Mouse (Mus musculus): Measurements from ENCODE around the gene Olfr545.
"Not testable (repeated sequence)": the region's sequence is repeated elsewhere in the genome, so short reads cannot be mapped to it uniquely, and the experiment has no call there.

Gene Olfr545

GRCm38 (mm10) chr7:102499473-102499872, at the start of gene Olfr545:
Gene Olfr545 (minus strand): TSS chr7:102499573.
- no peak for DNase-seq (ENCODE audit: extremely low spot score)

- no peak for DNase-seq (ENCODE audit: extremely low spot score)
Observed at GRCm38 (mm10) chr7:102541251-102541650, 41.9 kb upstream of the Olfr545 start.

GRCm38 (mm10) chr7:102540596-102540995, 41.2 kb upstream of the Olfr545 start, which contains the start of gene Olfr548-ps1:
Gene Olfr548-ps1 (plus strand): TSS chr7:102540896.
- DNase-seq (ENCODE audit: extremely low spot score), result no peak

- DNase-seq (ENCODE audit: extremely low spot score), result no peak
Observed at GRCm38 (mm10) chr7:102534449-102534848, 35.1 kb upstream of the Olfr545 start, which contains the start of gene Olfr547. Gene Olfr547 (plus strand): TSS chr7:102534749.

GRCm38 (mm10) chr7:102529052-102529451, 29.7 kb upstream of the Olfr545 start:
- no peak for DNase-seq (ENCODE audit: extremely low spot score)

GRCm38 (mm10) chr7:102517051-102517335, 17.6 kb upstream of the Olfr545 start:
- DNase-seq (ENCODE audit: extremely low spot score), result no peak

GRCm38 (mm10) chr7:102516261-102517050, 17.1 kb upstream of the Olfr545 start:
- DNase-seq (ENCODE audit: extremely low spot score), result no peak

GRCm38 (mm10) chr7:102514144-102514543, 14.8 kb upstream of the Olfr545 start:
- DNase-seq (ENCODE audit: extremely low spot score), result no peak

GRCm38 (mm10) chr7:102512814-102513435, 13.6 kb upstream of the Olfr545 start:
- peak; percentile 88 for DNase-seq (ENCODE audit: extremely low spot score)

GRCm38 (mm10) chr7:102511927-102512326, 12.6 kb upstream of the Olfr545 start:
- DNase-seq (ENCODE audit: extremely low spot score), result no peak

- DNase-seq (ENCODE audit: extremely low spot score), result no peak
Observed at GRCm38 (mm10) chr7:102509726-102510125, 10.4 kb upstream of the Olfr545 start.

GRCm38 (mm10) chr7:102508666-102509065, 9.3 kb upstream of the Olfr545 start:
- DNase-seq (ENCODE audit: extremely low spot score), result no peak

- no peak for DNase-seq (ENCODE audit: extremely low spot score)
Observed at GRCm38 (mm10) chr7:102508066-102508465, 8.7 kb upstream of the Olfr545 start.

GRCm38 (mm10) chr7:102506848-102507247, 7.5 kb upstream of the Olfr545 start:
- peak; percentile 72 for DNase-seq (ENCODE audit: extremely low spot score)

- no peak for DNase-seq (ENCODE audit: extremely low spot score)
Observed at GRCm38 (mm10) chr7:102501986-102502385, 2.6 kb upstream of the Olfr545 start.

GRCm38 (mm10) chr7:102494416-102494815, 5.0 kb downstream of the Olfr545 start:
- DNase-seq (ENCODE audit: extremely low spot score), result not testable (repeated sequence)

- DNase-seq (ENCODE audit: extremely low spot score), result no peak
Observed at GRCm38 (mm10) chr7:102488161-102488560, 11.2 kb downstream of the Olfr545 start, which contains the start of gene Olfr544. Gene Olfr544 (minus strand): TSS chr7:102488313.

GRCm38 (mm10) chr7:102486105-102486504, 13.3 kb downstream of the Olfr545 start:
- DNase-seq (ENCODE audit: extremely low spot score), result no peak

GRCm38 (mm10) chr7:102484766-102485165, 14.6 kb downstream of the Olfr545 start:
- not testable (repeated sequence) for DNase-seq (ENCODE audit: extremely low spot score)

GRCm38 (mm10) chr7:102483665-102484064, 15.7 kb downstream of the Olfr545 start:
- no peak for DNase-seq (ENCODE audit: extremely low spot score)

GRCm38 (mm10) chr7:102481579-102481978, 17.8 kb downstream of the Olfr545 start, which contains the start of gene Olfr543:
Gene Olfr543 (minus strand): TSS chr7:102481679.
- no peak for DNase-seq (ENCODE audit: extremely low spot score)

- DNase-seq (ENCODE audit: extremely low spot score), result no peak
Observed at GRCm38 (mm10) chr7:102480821-102481220, 18.6 kb downstream of the Olfr545 start.

Measured in embryo, embryonic 9.5 days (tissue).